Mouse (Mus musculus) neural tube, embryonic 12.5 days (tissue): ENCODE measurements around the gene Gpr88. TPM values are rescaled to one million over a fixed set of nuclear protein-coding genes. Genes with fewer than 3 reads are reported as not detected.

ENCODE experiments used
- ATAC-seq: fragments of 200-750 bp; cut with Nextera tagmentation; 2 replicates; pipeline ENCODE4 v1.8.0; 2017; ENCODE audit warnings: low read depth, mild to moderate bottlenecking, moderate TSS enrichment, moderate library complexity; ENCODE audit not compliant: low FRiP score
- H3K27ac ChIP-seq: fragments of 300-500 bp; sonication (generic); 2 replicates; pipeline ENCODE4 v1.5.1; 2016
- H3K27me3 ChIP-seq: fragments of 300-500 bp; sonication (generic); replicated peaks from 2 replicates; pipeline ENCODE4 v1.6.1; 2016; ENCODE audit warnings: mild to moderate bottlenecking
- H3K36me3 ChIP-seq: fragments of 300-500 bp; sonication (generic); 2 replicates; pipeline ENCODE4 v1.6.1; 2016; ENCODE audit warnings: mild to moderate bottlenecking
- H3K4me1 ChIP-seq: fragments of 300-500 bp; sonication (generic); 2 replicates; pipeline ENCODE4 v1.6.1; 2016
- H3K4me2 ChIP-seq: fragments of 300-500 bp; sonication (generic); replicated peaks from 2 replicates; pipeline ENCODE4 v1.6.1; 2016; ENCODE audit warnings: mild to moderate bottlenecking
- H3K4me3 ChIP-seq: fragments of 300-500 bp; sonication (generic); 2 replicates; pipeline ENCODE4 v1.5.1; 2016
- H3K9ac ChIP-seq: fragments of 300-500 bp; sonication (generic); 2 replicates; pipeline ENCODE4 v1.6.1; 2016; ENCODE audit warnings: mild to moderate bottlenecking
- H3K9me3 ChIP-seq: fragments of 300-500 bp; sonication (generic); 2 replicates; pipeline ENCODE4 v1.6.1; 2016; ENCODE audit warnings: mild to moderate bottlenecking
- WGBS: fragments of 180-500 bp; shearing (Covaris S2); methylation state at CpG from one replicate; pipeline ENCODE4 v1.1.7; 2016; 5-methylcytosine and 5-hydroxymethylcytosine counted together
- polyA plus RNA-seq: library from polyadenylated mRNA; unstranded; fragments of >200 nt; fragmentation: Nextera tagmentation; extraction: Ambion mirVana; gene quantifications from 2 replicates; pipeline ENCODE4 v1.2.1, GENCODE M21; 2016

Gpr88 gene
- polyA plus RNA-seq: 0.87 and 1.6 TPM in 2 replicates

DNA sequence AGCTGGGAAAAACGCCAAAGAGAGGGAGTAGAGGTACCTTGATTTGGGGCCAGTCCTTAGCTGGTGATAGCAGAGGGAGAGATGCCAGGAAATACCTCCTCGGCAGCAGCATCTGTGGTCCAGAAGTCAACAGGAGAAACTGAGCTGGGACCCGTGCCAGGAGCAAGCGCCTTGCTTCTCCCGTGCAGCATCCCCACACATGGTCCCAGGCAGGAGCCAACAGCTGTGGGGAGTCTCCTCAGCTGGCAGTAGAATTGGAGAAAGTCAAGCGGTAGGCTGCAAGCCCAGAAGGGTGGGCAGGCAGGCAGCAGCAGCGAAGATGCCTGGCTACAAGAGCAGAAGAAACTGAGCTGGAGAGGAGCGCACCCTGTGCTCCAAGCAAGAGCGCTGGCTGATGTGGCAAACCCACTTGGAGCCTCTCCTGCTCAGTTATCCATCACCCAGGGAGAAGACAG is at the start of gene Gpr88:
Gene Gpr88, minus strand, starts transcription at position 427 of the 455 bp plus-strand sequence.
- 3% methylated on average over 9 of the region's 9 CpGs for WGBS

DNA sequence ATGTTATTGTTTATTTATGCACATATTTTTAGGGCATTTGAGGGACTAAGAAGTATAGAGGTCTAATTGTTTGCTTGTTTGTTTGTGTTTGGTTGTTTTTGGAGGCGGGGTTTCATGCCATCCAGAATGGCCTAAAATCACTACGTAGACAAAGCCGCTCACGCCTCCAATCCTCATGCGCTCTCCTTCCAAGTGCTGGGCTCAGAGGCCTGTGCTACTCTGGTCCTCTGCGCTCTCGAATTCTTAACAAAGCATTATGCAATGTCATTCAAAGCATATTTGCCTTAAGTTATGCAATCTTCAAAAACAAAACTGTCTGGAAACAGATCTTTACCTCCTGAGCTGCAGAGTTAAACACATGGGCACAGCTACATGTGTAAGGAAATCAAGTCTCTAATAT is 49.3 kb upstream of the Gpr88 start:
- 97% methylated on average over 7 of the region's 7 CpGs for WGBS
- H3K27ac ChIP-seq: no peak overlapping the region
- no peak overlapping the region for H3K4me2 ChIP-seq
- no peak overlapping the region for H3K4me3 ChIP-seq
- H3K4me1 ChIP-seq: no peaks in the 10 kb centered on the region
- no peaks in the 10 kb centered on the region for H3K9me3 ChIP-seq
- H3K9ac ChIP-seq: no peak overlapping the region
- no peaks in the 10 kb centered on the region for H3K27me3 ChIP-seq
- ATAC-seq: no peak
- H3K36me3 ChIP-seq: peaks cover 11% of the 10 kb centered on the region

More for the DNA sequence above, at the start of gene Gpr88:
- Histone ChIP-seq H3K9me3 (no peaks in the 10 kb centered on the region), H3K9ac (peak within 1 kb of the TSS; percentile 61; the same call in 1 of the 2 replicates), H3K4me2 (peak within 1 kb of the TSS; percentile 100), H3K36me3 (no peaks in the 10 kb centered on the region), H3K4me3 (peak within 1 kb of the TSS; percentile 53), H3K27me3 (peaks cover 37% of the 10 kb centered on the region), H3K27ac (no peak within 1 kb of the TSS), H3K4me1 (peaks cover 25% of the 10 kb centered on the region)
- peak; percentile 48 for ATAC-seq

DNA sequence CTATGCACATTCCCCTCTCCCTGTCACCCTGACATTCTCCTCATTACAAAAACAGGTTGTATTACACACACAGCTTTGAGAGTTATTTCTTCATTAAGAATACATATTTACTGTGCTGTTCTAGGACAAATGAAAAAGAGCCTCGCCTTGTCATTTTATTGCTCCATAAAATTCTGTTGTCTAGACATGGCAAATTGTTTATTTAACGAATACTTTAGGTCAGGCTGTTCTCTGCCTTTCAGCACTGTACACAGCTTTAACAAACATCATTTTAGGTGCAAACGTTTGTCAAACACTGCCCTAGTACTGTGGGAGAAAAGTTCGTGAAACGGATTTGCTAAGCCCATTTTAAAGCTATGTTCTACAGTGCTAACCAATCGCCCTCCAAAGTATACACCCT is 48.5 kb upstream of the Gpr88 start:
- ATAC-seq: no peak
- no peak overlapping the region for H3K9ac ChIP-seq
- H3K36me3 ChIP-seq: peaks cover 14% of the 10 kb centered on the region
- no peak overlapping the region for H3K27ac ChIP-seq
- WGBS: 86% methylated on average over 6 of the region's 6 CpGs
- no peak overlapping the region for H3K4me3 ChIP-seq
- no peaks in the 10 kb centered on the region for H3K4me1 ChIP-seq
- no peak overlapping the region for H3K4me2 ChIP-seq
- H3K9me3 ChIP-seq: no peaks in the 10 kb centered on the region
- no peaks in the 10 kb centered on the region for H3K27me3 ChIP-seq

DNA sequence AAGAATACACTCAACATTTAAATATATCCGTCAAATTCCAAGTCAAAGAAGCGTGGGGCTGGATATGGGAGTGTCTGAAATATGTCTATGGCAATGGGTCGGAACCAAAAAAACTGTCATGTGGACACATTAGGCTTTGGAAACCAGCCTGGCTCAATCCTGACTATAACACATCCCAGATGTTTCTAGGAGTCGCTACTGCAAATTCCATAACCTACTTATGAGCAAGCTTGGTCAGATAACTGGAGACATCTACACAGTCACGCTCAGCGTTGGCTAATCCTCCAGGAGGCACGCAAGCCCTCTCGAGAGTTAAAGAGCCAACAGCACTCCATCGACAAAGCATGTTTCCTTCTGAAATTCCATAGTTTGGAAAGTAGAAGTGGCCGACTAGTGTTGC is 45.4 kb upstream of the Gpr88 start:
- H3K9ac ChIP-seq: no peak overlapping the region
- no peak for ATAC-seq
- WGBS: 94% methylated on average over 10 of the region's 10 CpGs

DNA sequence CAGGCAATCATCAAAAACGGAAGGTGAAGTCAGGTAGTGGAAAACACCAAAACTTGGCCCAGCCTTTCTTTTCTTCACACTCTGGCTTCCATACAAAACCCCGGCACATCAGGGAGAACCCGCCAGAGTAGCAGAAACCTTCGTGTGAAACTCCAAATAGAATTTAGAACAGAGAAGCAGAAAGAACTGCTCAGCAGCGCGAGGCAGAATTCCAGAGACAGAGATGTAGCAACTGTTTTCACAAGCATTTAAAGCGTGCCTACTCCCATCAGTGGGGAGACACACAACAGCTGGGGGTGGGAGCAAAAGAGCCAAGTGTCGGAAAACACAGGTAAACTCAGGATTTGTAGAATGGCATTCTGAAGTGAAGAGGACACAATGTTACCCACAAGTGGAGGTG is 44.7 kb upstream of the Gpr88 start:
- ATAC-seq: no peak
- 93% methylated on average over 8 of the region's 8 CpGs for WGBS

More for the DNA sequence above, 45.4 kb upstream of the Gpr88 start:
- Histone ChIP-seq H3K4me1 (no peaks in the 10 kb centered on the region), H3K27ac (no peak overlapping the region), H3K4me3 (no peak overlapping the region), H3K27me3 (no peaks in the 10 kb centered on the region), H3K36me3 (peaks cover 36% of the 10 kb centered on the region), H3K9me3 (no peaks in the 10 kb centered on the region), H3K4me2 (no peak overlapping the region)

DNA sequence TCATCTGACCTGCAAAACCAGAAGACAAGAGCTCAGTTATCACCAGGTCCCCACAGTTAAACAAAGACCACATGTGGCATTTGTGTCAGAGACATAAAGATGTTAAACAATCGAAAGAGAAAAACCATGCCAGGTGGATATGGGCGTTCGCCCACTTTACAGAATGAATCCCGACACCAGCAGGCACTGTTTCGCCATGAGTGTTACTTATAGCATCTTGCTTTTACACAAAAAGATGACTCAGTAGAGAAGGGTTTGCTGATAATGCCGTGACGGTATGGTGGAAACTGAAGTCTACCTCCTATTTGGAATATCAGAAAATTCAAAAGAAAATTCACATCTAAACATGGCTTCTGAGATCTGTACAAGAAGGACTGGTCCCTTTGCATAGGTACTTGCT is 43.9 kb upstream of the Gpr88 start:
- Histone ChIP-seq H3K4me1 (no peaks in the 10 kb centered on the region), H3K9me3 (no peaks in the 10 kb centered on the region), H3K4me3 (no peak overlapping the region), H3K4me2 (no peak overlapping the region), H3K9ac (no peak overlapping the region), H3K27ac (no peak overlapping the region), H3K27me3 (no peaks in the 10 kb centered on the region), H3K36me3 (peaks cover 46% of the 10 kb centered on the region)
- ATAC-seq: no peak
- 94% methylated on average over 7 of the region's 7 CpGs for WGBS

More for the DNA sequence above, 44.7 kb upstream of the Gpr88 start:
- Histone ChIP-seq H3K27ac (no peak overlapping the region), H3K36me3 (peaks cover 42% of the 10 kb centered on the region), H3K27me3 (no peaks in the 10 kb centered on the region), H3K4me1 (no peaks in the 10 kb centered on the region), H3K9me3 (no peaks in the 10 kb centered on the region), H3K4me2 (no peak overlapping the region), H3K4me3 (no peak overlapping the region), H3K9ac (no peak overlapping the region)

DNA sequence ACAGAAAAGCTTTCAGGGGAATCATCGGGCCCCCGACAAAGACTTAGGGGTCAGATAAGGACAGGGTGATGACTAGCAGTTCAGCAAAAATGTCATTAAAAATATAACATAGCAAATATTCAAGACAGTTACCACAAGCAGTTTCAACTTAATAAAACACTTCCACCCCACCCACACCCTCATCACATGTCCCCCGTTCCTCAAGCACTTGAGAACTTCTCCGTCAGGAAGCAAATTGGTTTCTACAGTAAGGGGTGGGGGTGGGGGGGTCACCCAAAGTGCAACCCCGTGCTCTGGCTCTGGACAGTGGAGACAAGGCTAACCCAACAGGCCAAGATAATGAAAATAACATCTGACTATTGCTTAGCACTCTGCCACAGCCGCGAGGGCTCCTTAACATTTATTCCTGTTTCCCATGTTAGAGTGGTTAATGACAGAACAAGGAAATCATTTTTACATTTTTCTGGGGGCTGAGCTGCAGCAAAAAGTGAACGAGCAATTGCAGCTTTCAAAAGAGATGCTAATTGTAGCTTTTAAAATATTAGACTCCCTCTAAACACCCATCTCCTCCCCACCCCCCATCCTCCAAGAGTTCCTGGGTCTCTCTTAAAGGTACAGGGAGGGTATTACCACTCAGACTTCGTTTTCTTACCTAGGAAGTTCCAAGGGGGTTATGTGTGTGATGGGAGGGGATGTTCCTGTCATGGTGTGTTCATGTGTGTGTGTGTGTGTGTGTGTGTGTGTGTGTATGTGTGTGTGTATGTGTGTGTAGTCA is 36.9 kb upstream of the Gpr88 start:
- Histone ChIP-seq H3K4me3 (no peak overlapping the region), H3K4me2 (no peak overlapping the region), H3K4me1 (no peaks in the 10 kb centered on the region), H3K9ac (no peak overlapping the region), H3K36me3 (peaks cover 47% of the 10 kb centered on the region), H3K27ac (no peak overlapping the region), H3K9me3 (no peaks in the 10 kb centered on the region), H3K27me3 (no peaks in the 10 kb centered on the region)
- no peak for ATAC-seq
- WGBS: 89% methylated on average over 9 of the region's 9 CpGs

DNA sequence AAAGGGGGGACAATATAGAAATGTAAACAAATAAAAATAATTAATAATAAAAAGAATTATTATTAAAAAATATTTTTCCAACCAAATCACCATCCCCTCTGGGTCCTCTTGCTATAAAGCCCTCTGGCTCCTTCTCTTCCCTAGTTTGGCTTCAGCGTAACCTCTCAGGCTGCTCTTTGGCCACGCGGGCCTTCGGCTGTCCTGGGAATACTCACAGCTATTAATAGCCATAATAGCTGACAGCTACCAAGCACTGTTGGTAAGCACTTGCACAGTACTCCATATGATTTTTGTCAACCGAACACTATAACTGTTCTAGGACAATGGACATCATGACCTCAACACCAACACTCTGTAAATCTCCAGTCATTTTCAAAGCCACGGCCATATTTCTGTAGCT is 35.5 kb upstream of the Gpr88 start:
- no peak overlapping the region for H3K4me2 ChIP-seq
- no peaks in the 10 kb centered on the region for H3K4me1 ChIP-seq
- 85% methylated on average over 6 of the region's 6 CpGs for WGBS
- H3K36me3 ChIP-seq: peaks cover 36% of the 10 kb centered on the region
- H3K9ac ChIP-seq: no peak overlapping the region
- no peak overlapping the region for H3K4me3 ChIP-seq
- H3K27ac ChIP-seq: no peak overlapping the region
- no peaks in the 10 kb centered on the region for H3K27me3 ChIP-seq
- no peak for ATAC-seq
- no peaks in the 10 kb centered on the region for H3K9me3 ChIP-seq

DNA sequence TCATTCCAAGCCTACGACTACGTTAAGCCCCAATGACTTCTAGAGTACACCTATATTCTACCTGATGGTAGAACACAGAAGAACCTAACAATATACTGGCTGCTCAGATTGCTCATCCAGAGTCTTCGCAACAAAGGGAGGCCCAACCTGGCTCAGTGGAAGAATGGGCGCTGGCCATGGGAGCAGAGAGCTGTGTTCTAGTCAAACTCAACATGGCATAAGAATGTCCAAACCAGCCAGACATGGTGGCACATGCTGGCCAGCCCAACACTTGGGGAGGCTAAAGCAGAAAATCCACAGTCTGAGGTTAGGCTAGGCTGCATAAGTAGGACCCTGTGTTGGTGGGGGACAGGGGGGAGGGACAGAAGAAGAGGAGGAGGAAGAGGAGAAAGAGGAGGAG is 31.4 kb upstream of the Gpr88 start:
- H3K4me2 ChIP-seq: no peak overlapping the region
- WGBS: 80% methylated on average over 4 of the region's 4 CpGs
- no peak for ATAC-seq

DNA sequence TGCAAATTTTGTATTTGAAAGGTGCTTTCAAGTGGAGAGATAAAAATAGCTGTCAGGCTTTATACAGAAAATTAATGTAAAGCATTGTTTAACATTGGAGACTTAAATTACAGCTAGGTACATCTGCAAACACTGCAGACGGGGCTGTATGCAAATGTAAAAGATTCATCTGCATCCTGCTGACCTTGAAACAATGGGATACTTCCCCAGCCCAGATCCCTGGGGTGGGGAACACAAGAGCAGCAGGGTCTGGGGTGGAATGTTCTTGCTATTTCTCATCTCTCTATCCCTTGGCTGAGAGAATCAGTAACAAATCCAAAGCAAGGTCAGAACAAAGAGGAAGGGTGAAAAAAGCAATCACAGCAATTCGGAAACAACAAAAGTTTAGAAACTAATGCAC is 30.7 kb upstream of the Gpr88 start:
- H3K9ac ChIP-seq: no peak overlapping the region
- no peak overlapping the region for H3K27ac ChIP-seq
- H3K4me3 ChIP-seq: no peak overlapping the region
- peak; percentile 62; the same call in 1 of the 2 replicates for ATAC-seq
- no peaks in the 10 kb centered on the region for H3K9me3 ChIP-seq
- peaks cover 16% of the 10 kb centered on the region; the same call in 1 of the 2 replicates for H3K36me3 ChIP-seq
- no peaks in the 10 kb centered on the region for H3K27me3 ChIP-seq
- H3K4me1 ChIP-seq: no peaks in the 10 kb centered on the region
- no peak overlapping the region for H3K4me2 ChIP-seq
- WGBS: 26% methylated on average over 2 of the region's 2 CpGs

More for the DNA sequence above, 31.4 kb upstream of the Gpr88 start:
- Histone ChIP-seq H3K36me3 (peaks cover 18% of the 10 kb centered on the region; the same call in 1 of the 2 replicates), H3K27ac (no peak overlapping the region), H3K4me3 (no peak overlapping the region), H3K27me3 (no peaks in the 10 kb centered on the region), H3K4me1 (no peaks in the 10 kb centered on the region), H3K9me3 (no peaks in the 10 kb centered on the region), H3K9ac (no peak overlapping the region)

DNA sequence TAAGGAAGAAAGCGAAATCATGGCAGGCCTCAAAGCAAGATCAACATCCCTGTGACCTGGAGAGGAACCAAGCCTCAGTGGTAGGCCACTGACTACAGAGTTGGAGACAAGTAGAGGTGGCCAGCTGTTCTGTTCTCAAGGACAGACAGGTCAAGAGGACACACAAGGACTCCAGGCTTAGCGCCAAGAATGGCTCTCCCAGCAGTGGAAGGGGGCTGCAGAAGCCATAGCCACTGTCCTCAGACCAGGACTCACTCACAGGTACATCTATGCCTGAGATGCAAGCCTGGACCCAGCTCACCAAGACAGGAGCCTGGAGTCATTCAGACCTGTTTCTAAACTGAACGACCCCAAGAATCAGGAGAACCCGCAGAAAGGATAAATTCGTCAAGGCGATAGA is 28.4 kb upstream of the Gpr88 start:
- Histone ChIP-seq H3K9ac (no peak overlapping the region), H3K4me1 (no peaks in the 10 kb centered on the region), H3K4me3 (no peak overlapping the region), H3K4me2 (no peak overlapping the region), H3K9me3 (no peaks in the 10 kb centered on the region), H3K27me3 (no peaks in the 10 kb centered on the region), H3K36me3 (peaks cover 16% of the 10 kb centered on the region; the same call in 1 of the 2 replicates), H3K27ac (no peak overlapping the region)
- WGBS: 94% methylated on average over 6 of the region's 6 CpGs
- no peak for ATAC-seq

DNA sequence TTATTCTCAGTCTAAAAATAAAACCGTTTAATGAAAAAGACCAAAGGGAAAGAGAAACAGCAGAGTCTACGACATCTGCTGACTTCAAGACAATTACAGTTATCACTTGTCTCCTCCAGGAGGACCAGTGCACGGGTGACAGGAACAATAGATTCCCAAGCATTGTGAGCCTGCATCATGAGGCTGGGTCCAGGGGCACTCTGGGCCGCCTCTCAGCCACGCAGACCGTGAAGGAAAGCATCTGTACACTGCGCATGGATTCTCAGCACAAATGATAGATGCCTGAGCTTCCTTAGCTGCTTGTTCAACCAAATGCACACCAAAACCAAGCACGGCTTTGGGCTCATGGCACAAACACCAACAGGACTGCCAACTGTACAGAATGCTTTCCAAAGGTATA is 23.8 kb upstream of the Gpr88 start:
- H3K4me1 ChIP-seq: no peaks in the 10 kb centered on the region
- H3K27ac ChIP-seq: no peak overlapping the region
- no peak for ATAC-seq
- H3K9ac ChIP-seq: no peak overlapping the region
- H3K27me3 ChIP-seq: no peaks in the 10 kb centered on the region
- no peak overlapping the region for H3K4me3 ChIP-seq
- WGBS: 69% methylated on average over 8 of the region's 8 CpGs
- no peak overlapping the region for H3K4me2 ChIP-seq
- no peaks in the 10 kb centered on the region for H3K9me3 ChIP-seq
- H3K36me3 ChIP-seq: peaks cover 11% of the 10 kb centered on the region; the same call in 1 of the 2 replicates

DNA sequence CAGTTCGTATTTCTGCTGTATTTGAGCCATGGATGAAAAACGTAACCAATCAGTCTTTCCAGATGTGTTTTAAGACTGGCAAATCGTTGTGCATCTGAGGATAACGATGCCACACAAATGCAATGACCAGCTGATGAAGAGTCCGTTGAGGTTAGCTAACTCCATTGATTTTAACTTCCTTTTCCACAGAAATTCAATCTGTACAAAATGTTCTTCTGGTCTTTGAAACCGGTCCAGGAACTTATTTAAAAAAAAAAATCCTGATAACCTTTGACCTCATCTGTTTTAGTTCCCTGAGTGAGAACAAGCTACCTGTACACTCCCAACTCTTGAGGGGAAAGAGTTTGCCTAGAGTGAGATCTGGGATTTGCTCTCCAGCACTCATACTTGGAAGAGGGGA is 18.4 kb upstream of the Gpr88 start:
- WGBS: 92% methylated on average over 6 of the region's 6 CpGs
- Histone ChIP-seq H3K36me3 (no peaks in the 10 kb centered on the region), H3K4me1 (no peaks in the 10 kb centered on the region), H3K9ac (no peak overlapping the region), H3K9me3 (no peaks in the 10 kb centered on the region), H3K27me3 (no peaks in the 10 kb centered on the region), H3K4me3 (no peak overlapping the region), H3K4me2 (no peak overlapping the region), H3K27ac (no peak overlapping the region)
- ATAC-seq: no peak
